Mouse (Mus musculus): ENCODE measurements around the gene Spata25. TPM values are rescaled to one million over a fixed set of nuclear protein-coding genes. Genes with fewer than 3 reads are reported as not detected.

Spata25 gene
- polyA plus RNA-seq, 1 experiment = 0.25 TPM

GRCm38 (mm10) chr2:164776801-164777200 is 51.5 kb downstream of the Spata25 start:
- Histone ChIP-seq H3K4me1 (ENCODE audit: control insufficient read depth, insufficient read depth, low read length) (peaks cover 10% of the 10 kb centered on the region), H3K27me3 (ENCODE audit: control insufficient read depth, insufficient read depth, low read length) (no peaks in the 10 kb centered on the region), H3K4me3 (replicated peaks; ENCODE audit: insufficient read depth, low read depth, low read length) (no peak overlapping the region), H3K27ac (ENCODE audit: insufficient read depth, low read length) (no peak overlapping the region)
- TF ChIP-seq CTCF (IDR thresholded peaks at IDR 0.05; ENCODE audit: borderline replicate concordance, insufficient read depth, low read depth, low read length) (no peak), POLR2A (IDR thresholded peaks at IDR 0.05; ENCODE audit: borderline replicate concordance, insufficient read depth, low read length) (no peak)
- no peak for DNase-seq
- WGBS = 67% methylated on average over 17 of the region's 17 CpGs

Other genes starting within 250 kb of the Spata25 start
- gene Wfdc6a, start 243.1 kb downstream of the Spata25 start, polyA plus RNA-seq (2012; rRNA removed) = 0.24 TPM in 1 of 2 replicates, not detected in the other
- not detected in 2 replicates for gene Eppin, start 234.9 kb downstream of the Spata25 start, polyA plus RNA-seq (2012; rRNA removed)
- gene Wfdc6b, start 215.0 kb downstream of the Spata25 start, polyA plus RNA-seq (2012; rRNA removed) = 0.11 and 0.20 TPM in 2 replicates
- 0.06 TPM in 1 of 2 replicates, not detected in the other for gene Wfdc8, start 214.9 kb downstream of the Spata25 start, polyA plus RNA-seq (2012; rRNA removed)
- gene Wfdc16, start 189.7 kb downstream of the Spata25 start, polyA plus RNA-seq (2012; rRNA removed) = not detected in 2 replicates
- not detected in 2 replicates for gene Wfdc10, start 172.5 kb downstream of the Spata25 start, polyA plus RNA-seq (2012; rRNA removed)
- not detected in 2 replicates for gene Wfdc9, start 172.0 kb downstream of the Spata25 start, polyA plus RNA-seq (2012; rRNA removed)
- gene Wfdc11, start 154.4 kb downstream of the Spata25 start, polyA plus RNA-seq (2012; rRNA removed) = not detected in 2 replicates
- not detected in 2 replicates for gene Wfdc13, start 143.4 kb downstream of the Spata25 start, polyA plus RNA-seq (2012; rRNA removed)
- not detected in 2 replicates for gene Spint4, start 130.0 kb downstream of the Spata25 start, polyA plus RNA-seq (2012; rRNA removed)
- not detected in 2 replicates for gene Spint5, start 113.2 kb downstream of the Spata25 start, polyA plus RNA-seq (2012; rRNA removed)
- gene Wfdc3, start 82.6 kb downstream of the Spata25 start, polyA plus RNA-seq (2012; rRNA removed) = 0.84 and 0.93 TPM in 2 replicates
- 43.1 and 44.3 TPM in 2 replicates for gene Dnttip1, start 82.6 kb downstream of the Spata25 start, polyA plus RNA-seq (2012; rRNA removed)
- 0.55 and 1.0 TPM in 2 replicates for gene Ube2c, start 58.6 kb downstream of the Spata25 start, polyA plus RNA-seq (2012; rRNA removed)
- 0.57 and 0.62 TPM in 2 replicates for gene Tnnc2, start 48.6 kb downstream of the Spata25 start, polyA plus RNA-seq (2012; rRNA removed)
- gene Snx21, start 42.7 kb downstream of the Spata25 start, polyA plus RNA-seq (2012; rRNA removed) = 70.7 and 70.8 TPM in 2 replicates
- gene Acot8, start 23.7 kb downstream of the Spata25 start, polyA plus RNA-seq (2012; rRNA removed) = 36.5 and 39.3 TPM in 2 replicates
- gene Zswim3, start 23.4 kb downstream of the Spata25 start, polyA plus RNA-seq (2012; rRNA removed) = 7.6 and 8.1 TPM in 2 replicates
- gene Zswim1, start 5.9 kb downstream of the Spata25 start, polyA plus RNA-seq (2012; rRNA removed) = 19.4 and 20.0 TPM in 2 replicates
- gene Ctsa, start 4.3 kb upstream of the Spata25 start, polyA plus RNA-seq (2012; rRNA removed) = 177 and 191 TPM in 2 replicates
- gene Neurl2, start 4.9 kb upstream of the Spata25 start, polyA plus RNA-seq (2012; rRNA removed) = 6.1 and 6.3 TPM in 2 replicates
- gene Pltp, start 29.2 kb upstream of the Spata25 start, polyA plus RNA-seq (2012; rRNA removed) = 203 and 218 TPM in 2 replicates
- 54.9 and 56.3 TPM in 2 replicates for gene Pcif1, start 50.8 kb upstream of the Spata25 start, polyA plus RNA-seq (2012; rRNA removed)
- gene Zfp335, start 83.2 kb upstream of the Spata25 start, polyA plus RNA-seq (2012; rRNA removed) = 32.0 and 34.7 TPM in 2 replicates
- 3.3 and 3.7 TPM in 2 replicates for gene Mmp9, start 112.2 kb upstream of the Spata25 start, polyA plus RNA-seq (2012; rRNA removed)
- 386 and 396 TPM in 2 replicates for gene Slc12a5, start 132.3 kb upstream of the Spata25 start, polyA plus RNA-seq (2012; rRNA removed)
- gene Ncoa5, start 206.3 kb upstream of the Spata25 start, polyA plus RNA-seq (2012; rRNA removed) = 54.9 and 56.7 TPM in 2 replicates
- gene Cd40, start 227.1 kb upstream of the Spata25 start, polyA plus RNA-seq (2012; rRNA removed) = 2.1 TPM in 2 replicates

Measured in cerebellum, adult 2 months (tissue).